Mouse (Mus musculus): ENCODE results near the gene Slc28a3.
A peak's percentile ranks its signal among the peaks of the same experiment; 100 is the strongest.

Slc28a3 gene

GRCm38 (mm10) chr13:58610716-58611115 is at the start of gene Slc28a3:
Slc28a3 (minus strand) TSS chr13:58610877.
- no peak for DNase-seq (ENCODE audit: low spot score)

DNA sequence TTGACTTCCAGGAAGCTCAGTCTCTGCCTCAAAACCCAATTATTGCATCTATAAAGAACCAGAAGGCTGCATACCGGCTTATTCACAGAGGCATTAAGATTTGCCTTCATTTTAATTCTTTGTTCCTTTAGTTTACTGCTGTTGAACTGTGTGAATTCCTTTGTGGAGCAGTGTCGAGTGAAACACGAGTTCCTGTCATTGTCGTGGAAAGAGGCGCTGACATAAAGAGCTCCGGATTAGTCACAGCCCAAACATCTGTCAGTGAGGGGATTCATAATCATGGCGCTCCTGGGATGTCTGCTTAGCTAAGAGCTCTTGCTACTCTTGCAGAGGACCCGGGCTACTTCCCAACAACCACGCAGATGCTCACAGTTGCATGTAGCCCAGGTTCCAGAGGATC is 47.3 kb upstream of the Slc28a3 start:
- no peak for DNase-seq (ENCODE audit: low spot score)

DNA sequence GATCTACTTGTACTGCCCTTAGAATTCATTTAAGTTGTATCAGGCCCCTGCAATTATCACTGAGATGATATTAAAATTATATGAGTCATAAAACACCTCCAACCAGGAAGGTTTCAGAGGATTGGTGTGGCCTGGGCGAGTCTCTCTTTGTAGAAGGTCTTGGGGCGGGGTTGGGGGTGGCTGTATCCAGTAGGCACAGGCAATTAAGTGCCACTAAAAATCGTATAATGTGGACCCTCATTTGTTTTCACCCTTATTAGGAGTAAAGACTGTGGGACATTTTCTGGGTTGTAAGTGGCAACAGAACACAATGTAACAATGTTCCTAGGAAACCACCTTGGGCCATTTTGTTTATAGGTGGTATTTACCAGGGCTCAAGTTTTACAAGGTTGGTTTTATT is 46.2 kb upstream of the Slc28a3 start:
- no peak for DNase-seq (ENCODE audit: low spot score)

GRCm38 (mm10) chr13:58655552-58655951 is 44.9 kb upstream of the Slc28a3 start:
- no peak for DNase-seq (ENCODE audit: low spot score)

DNA sequence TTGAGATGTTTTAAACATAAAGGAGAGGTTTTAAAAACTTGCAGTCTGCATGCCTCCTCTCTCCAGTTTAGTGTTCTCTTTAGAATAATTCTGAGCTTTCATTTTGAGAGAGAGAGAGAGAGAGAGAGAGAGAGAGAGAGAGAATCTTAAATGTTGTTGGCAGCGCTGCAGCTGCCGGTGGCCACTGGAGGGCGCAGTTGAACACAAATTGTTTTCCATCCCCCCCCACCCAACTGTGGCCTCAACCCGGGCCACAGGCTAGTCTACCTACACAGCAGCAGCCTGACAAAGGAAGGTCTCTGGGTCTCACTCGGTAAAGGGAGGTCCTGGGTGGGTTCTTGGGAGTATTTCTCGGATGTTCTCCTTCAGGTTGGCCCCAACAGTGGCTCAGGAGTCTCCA is 29.7 kb upstream of the Slc28a3 start:
- DNase-seq (ENCODE audit: low spot score) = no peak

DNA sequence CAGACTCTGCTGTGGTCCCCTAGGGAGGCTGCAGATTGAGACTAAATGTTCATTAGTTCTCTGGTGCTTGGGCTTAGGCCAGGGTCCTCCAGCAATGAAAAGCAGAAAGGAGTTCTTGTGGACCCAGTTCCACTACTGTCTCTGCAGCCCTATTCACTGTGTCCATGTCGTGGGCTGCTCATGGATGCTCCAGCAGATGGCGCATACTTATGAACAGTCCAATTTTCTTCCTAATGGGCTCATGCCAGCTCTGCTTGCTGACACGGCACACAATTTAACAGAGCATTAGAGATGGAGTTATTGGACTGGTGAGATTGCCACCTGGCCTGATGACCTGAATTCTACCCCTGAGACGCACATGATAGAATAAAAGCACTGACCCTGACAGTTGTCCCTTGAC is 28.3 kb upstream of the Slc28a3 start:
- DNase-seq (ENCODE audit: low spot score) = no peak

DNA sequence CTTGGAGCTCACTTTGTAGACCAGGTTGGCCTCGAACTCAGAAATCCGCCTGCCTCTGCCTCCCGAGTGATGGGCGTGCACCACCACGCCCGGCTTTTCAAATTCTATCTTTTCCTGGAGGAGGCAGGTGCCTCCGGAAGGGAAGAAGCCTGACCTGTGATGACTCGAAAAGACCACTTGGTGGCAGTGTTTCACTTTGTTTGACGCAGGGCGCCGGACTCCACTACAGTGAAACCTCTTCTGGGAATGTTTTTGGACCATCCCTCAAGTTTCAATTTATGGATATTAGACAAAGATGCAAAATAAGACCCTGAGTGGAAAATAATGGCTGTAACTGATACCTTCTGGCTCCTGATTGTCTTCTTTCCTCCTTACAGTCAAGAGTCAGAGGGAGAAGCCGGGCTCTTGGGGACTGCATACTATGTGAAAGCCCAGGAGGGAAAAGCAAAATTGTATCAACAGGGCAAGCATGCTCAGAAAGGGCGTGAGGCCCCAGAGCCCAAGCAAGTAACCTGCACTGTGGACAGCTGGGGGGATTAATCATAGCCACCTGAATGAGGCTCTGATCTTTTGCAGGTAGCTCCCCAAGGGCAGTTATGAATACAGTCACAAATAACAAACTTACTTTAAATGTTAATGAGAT is 26.8 kb upstream of the Slc28a3 start:
- DNase-seq (ENCODE audit: low spot score) = no peak

- no peak for DNase-seq (ENCODE audit: low spot score)
Observed at GRCm38 (mm10) chr13:58633887-58634286, 23.2 kb upstream of the Slc28a3 start.

- no peak for DNase-seq (ENCODE audit: low spot score)
Observed at GRCm38 (mm10) chr13:58630756-58631155, 20.1 kb upstream of the Slc28a3 start.

GRCm38 (mm10) chr13:58629365-58630050 is 18.8 kb upstream of the Slc28a3 start:
- DNase-seq (ENCODE audit: low spot score) = no peak

DNA sequence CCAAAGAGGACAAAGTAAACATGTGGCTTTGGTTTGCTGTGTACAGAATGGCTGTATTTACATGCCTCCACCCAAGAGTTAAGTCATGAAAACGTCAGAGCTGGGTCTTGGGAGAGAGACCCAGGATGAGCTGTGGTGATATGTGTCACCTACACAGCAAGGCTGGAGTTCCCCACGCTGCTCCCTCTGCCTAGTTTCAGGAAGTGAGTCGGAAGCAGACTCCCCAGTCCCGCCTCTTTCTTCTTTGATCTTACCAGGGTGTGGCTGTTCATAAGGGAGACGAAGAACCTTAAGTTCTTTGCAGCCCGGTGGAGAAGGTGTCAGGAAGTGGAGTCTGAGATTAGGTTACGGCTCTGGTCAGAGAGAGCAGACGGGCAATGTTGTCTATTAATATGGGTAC is 12.0 kb upstream of the Slc28a3 start:
- peak; percentile 12 for DNase-seq (ENCODE audit: low spot score)

- no peak for DNase-seq (ENCODE audit: low spot score)
Observed at GRCm38 (mm10) chr13:58619301-58619700, 8.6 kb upstream of the Slc28a3 start.

DNA sequence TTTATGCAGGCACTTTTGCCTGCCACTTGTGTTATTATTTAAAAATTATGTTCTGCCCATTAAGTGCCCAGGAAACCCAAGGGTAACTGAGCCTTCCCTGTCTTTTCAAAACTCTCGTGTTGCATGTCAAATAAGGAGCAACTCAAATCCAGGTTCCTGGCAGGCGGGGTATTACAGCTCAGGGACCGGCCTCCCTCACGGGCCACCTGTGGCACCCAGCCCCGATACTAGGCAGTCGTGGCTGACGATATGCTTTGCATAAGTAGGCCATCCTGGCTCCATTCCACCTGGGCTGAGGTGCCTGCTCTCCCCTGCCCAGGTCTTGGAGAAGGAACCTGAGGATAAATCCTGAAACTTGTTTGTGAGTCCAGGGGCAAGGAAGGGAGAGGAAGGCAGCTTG is 618 bp downstream of the Slc28a3 start:
- no peak for DNase-seq (ENCODE audit: low spot score)

DNA sequence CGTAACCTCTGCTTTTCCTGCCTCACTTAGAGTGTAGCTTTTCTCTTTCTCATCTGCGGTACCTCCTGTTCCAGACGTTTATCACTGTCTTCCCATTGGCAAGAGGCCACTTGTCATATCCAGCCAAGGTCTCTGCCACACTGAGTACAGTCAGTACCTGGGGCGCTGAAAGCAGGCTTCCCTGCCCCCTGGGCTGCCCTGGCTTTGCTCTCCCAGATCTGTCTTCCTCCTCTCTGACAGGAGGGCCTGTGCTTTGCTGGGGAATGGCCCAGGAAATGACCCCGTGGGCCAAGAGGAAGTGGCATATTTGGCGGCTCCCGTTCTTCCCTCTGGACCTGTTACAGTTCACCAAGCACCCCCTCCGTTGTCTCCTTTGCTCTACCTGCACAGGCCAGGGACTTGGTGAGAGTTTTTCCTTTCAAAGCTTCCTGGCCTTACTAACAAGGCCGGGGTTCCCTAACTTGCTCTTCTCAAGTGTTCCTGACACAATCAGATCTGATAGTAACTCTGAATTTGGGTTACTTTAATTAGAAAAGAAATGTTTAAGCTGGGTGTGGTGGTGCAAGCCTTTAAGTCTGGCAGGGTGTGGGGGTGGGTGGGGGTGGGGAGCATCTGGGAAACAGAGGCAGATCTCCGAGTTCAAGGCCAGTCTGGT is 9.3 kb downstream of the Slc28a3 start:
- DNase-seq (ENCODE audit: low spot score) = no peak

- DNase-seq (ENCODE audit: low spot score) = no peak
Observed at GRCm38 (mm10) chr13:58598578-58598977, 12.1 kb downstream of the Slc28a3 start.

DNA sequence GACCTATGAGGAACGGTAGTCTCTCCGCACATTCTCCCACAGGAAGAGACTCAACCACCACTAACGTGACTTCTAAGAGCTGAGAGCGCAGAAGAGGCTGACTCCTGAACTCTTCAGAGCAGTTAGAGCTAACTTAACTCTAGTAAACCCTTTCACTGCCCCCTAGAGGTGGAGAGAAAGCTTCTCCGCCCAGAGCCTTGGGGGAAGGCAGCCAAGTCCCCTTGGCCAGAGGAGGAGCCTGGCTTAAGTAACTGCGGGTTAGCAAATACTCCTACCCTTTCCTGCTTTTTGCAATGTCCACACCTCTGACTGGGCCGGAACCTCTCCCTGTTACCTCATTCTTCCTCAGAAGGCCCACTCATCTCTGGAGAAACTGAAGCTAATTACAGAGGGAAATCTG is 17.5 kb downstream of the Slc28a3 start:
- peak; percentile 33 for DNase-seq (ENCODE audit: low spot score)

- no peak for DNase-seq (ENCODE audit: low spot score)
Observed at GRCm38 (mm10) chr13:58591912-58592311, 18.8 kb downstream of the Slc28a3 start.

- peak; percentile 10 for DNase-seq (ENCODE audit: low spot score)
Observed at GRCm38 (mm10) chr13:58590630-58591029, 20.0 kb downstream of the Slc28a3 start.

GRCm38 (mm10) chr13:58589517-58589858 is 21.2 kb downstream of the Slc28a3 start:
- DNase-seq (ENCODE audit: low spot score) = peak; percentile 56

DNA sequence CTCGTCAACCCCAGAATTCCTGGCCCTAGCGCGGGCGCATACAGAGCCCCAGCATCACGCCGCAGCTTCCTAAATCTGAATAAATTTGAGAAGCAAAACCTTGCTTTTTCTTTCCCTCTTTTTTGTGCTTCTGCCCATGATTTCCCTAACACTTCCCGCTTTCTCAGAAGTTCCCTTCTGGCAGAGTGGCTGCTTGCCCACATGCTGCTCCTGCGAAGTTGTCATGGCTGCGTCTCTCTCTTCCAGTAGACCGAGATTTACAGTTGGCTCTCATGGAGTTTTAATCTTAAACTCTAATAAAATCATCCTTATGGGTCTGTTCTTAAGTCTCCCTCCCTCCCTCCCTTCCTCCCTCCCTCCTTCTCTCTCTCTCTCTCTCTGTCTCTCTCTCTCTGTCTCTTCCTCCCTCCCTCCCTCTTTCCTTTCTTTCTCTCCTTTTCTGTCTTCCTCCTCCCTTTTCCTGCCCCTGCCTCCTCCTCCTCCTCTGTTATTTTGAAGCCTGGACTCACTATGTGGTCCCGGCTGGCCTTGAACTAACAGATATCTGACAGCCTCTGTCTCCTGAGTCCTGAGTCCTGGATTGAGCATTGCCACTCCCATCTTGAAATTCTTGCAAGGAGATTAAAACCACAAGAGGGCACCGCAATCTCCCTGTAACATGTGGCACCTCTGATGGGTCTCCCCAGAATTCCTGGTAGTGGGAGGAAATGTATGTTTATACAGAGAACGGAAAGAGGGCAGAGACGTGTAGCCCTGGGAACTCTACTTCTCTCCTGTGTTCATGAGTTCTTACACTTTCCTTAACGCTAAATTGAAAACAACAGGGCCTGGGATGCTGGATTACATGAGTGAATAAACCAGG is 21.8 kb downstream of the Slc28a3 start:
- DNase-seq (ENCODE audit: low spot score) = no peak

- no peak for DNase-seq (ENCODE audit: low spot score)
Observed at GRCm38 (mm10) chr13:58587962-58588361, 22.7 kb downstream of the Slc28a3 start.

DNA sequence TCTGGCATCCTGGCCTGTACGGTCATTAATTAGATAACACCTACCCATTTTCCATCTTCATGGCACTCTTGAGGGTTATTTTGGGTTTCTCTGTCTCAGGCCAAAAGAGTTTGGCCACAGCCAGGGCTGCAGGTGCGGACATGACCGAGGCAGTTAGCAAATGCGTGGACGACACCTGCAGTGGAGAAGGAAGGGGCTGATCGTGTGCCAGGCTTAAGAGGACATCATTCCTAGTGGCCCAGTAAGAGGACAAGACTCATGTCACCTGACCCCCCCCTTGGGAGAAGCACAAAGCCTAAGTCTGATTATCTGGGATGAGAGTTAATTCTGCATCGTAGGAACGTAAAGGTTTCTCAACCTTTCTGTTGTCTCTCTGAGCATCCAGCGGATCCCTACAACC is 44.5 kb downstream of the Slc28a3 start:
- DNase-seq (ENCODE audit: low spot score) = no peak

All from T-cell, adult 2 months (primary cell).